Mouse (Mus musculus) left cerebral cortex, adult 18-20 months (tissue): ENCODE results near the gene B830017H08Rik. TPM values are rescaled to one million over a fixed set of nuclear protein-coding genes. Genes with fewer than 3 reads are reported as not detected.
A peak's percentile ranks its signal among the peaks of the same experiment; 100 is the strongest.

ENCODE experiments used
- DNase-seq, 2 experiments: peaks; one replicate each; pipeline ENCODE4 v3.0.0; 2021 to 2022; ENCODE audit warnings: low spot score in 2 of 2, mixed read lengths in 1 of 2
- total RNA-seq, 2 experiments: library from RNA; stranded (reverse); gene quantifications; 2 replicates each; pipeline ENCODE4 v1.2.3; 2021

B830017H08Rik gene
- total RNA-seq, 2 experiments from 2014 or later: 2.9 to 3.6 TPM

DNA sequence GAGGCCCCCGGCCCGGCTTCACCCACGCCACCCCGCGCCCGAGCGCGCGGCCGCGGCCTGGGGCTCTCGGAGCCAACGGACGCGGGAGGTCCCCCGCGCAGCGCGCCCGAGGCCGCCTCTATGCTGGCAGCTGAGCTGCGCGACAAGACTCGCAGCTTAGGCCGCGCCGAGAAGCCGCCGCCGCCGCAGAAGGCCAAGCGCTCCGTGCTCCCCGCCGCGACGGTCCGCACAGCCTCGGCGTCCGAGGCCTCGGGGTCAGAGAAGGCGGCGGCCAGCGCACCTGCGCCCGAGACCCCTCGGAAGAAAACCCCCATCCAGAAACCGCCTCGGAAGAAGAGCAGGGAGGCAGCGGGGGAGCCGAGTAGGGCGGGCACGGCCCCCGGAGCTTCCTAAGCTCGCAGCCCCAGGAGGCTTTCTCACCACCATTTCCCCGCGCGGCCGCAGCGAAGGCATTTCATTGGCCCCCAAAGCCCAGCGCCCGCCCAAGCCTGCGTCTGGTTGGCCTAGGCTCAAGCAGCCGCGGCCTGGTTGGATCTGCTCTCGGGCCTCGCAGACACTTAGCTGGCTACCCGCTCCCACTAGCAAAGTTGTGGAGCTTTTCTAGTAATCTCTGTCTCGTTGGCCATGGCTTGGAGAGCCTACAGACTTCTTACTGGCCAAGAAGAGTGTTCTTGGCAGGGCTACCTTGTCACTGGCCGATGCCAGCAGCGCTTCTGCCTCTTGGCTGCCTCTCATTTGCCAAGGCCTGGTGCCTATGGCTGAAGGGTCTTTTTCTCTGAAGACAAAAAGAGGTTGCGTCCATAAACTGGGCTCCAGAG is 25.5 kb upstream of the B830017H08Rik start:
- peak; percentile 82 to 90 for DNase-seq

DNA sequence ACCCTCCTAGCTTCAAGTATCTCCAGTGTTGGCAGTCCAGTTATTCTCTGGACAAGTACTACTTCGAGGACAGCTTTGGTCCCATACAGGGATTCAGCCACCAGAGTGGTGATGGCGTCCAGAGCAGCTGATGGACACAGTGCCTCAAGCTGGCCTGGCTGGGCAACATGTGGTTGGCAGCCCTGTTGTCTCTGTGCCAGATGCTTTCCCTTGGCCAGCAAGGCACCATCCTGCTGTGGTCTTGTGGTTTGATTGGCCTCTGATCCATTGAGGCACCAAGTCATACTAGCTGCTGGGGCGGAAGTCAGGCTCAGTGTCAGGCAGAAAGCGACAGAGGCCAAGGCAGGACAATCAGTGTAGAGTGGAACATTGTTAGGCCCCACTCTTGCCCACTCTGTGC is 23.8 kb upstream of the B830017H08Rik start:
- DNase-seq: no peak

DNA sequence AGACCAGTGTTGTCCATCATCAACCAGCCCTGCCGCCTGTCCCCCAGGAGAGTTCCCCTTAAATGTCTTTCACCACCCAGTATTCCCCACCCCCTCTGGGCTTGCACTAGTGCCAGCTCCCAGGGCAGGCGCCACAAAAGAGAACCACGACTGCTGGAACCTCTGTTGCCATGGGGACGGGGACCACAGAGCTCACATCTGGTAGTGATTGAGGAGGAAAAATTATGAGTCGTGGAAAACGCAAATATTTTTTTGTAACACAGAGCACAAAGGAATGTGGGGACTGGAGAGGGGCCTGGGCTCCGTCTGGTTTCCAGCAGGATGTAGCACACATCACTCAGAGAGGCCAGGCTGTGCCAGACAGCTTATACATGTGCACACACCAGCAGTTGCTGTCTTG is 23.2 kb upstream of the B830017H08Rik start:
- no peak for DNase-seq

DNA sequence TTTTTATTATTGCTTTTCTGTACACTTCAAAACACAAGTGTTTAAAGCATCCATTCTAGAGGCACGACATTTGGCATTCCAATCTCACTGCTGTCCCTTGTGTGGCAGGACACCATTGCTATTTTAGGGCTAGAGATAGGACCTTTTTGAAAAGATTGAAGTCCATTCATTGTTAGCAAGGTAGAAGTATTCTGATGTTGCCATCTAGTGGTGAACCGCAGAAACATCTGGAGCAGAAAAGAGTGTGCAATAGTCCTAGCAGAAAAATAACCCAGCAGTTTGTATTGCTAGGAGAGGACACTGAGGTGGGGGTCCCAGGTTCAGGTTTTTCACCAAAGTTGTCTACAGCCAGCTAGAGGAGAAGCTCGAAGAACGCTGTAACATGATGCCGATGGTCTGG is 20.8 kb upstream of the B830017H08Rik start:
- DNase-seq: no peak

DNA sequence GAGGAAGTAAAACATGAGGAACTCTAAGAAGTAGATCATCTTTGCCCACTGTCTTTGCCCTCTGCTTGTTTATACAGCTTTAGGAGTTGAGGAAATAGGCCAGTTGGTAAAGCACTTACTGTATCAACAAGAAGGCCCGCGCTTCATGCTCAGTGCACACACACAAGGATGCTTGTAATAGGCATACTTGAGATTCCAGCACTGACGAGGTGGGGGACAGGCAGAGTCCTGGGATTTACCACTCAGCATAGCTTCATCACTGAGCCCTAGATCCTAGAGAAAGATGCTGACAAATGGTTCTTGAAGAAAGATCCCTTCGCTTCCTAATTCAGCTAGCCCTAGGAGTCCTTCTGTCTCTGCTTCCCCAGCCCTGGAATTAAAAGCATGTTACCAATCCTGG is 19.7 kb upstream of the B830017H08Rik start:
- no peak for DNase-seq

DNA sequence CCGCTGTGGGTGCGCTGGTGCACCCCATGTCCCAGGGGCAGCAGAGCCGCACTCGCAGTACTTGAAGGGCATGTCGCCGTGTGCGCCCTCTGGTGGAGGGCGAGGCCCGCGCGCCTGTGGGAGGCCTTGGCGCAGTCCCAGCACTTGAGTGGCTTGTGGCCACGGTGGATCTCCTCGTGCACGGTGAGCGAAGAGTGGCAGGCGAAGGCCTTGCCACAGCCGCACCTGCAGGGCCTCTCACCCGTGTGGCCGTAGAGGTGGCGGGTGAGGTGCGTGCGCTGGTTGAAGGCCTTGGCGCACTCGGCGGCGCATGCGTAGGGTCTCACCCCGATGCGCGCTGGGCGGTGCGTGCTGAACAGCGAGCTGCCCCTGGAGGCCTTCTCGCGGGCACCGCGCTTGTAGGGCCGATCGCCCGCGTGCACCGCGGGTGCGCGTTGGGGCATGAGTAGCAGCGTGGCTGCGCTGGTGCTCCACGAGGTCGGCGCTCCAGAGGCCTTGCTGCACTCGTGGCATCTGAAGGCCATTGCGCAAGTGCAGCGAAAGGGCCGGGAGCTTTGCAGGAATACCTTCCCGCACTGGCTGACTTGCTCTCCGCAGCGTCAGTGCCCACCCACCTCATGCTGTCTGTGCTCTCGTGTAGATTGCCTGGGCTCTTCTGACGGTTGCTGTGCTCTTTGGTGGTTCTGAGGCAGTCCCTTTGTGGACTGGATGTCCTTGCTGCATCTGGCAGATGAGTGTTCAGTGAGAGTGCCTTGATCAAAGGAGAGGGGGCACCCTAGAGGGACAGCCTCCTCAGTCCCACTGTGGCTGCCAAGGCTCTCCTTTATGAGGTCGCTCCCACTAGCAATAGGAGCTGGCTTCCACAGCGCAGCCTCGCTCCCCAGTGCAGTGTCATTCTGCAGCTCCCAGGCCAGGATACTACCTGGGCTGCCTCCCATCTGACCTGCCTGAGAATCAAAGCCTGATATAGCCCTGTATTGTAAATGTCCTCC is 17.2 kb upstream of the B830017H08Rik start:
- peak; percentile 43 to 55 for DNase-seq

DNA sequence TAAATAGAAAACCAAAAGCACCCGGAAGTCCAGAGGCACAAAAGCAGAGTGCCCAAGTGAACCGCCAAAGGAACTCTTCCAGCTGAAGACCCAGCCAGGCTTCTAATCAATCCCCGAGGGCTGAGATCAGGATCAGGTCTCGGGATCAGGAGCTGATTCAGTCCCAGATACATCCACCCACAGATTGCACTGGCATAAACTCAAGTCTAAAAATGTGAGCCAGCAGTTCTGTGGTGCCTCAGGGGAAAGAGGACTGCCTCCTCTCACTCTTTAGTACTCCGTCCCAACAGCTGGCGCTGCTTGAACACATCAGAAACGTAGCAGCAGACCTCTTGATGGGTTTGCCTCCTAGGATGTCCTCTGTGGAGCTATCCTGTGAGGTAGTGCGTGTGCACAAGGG is 16.4 kb upstream of the B830017H08Rik start:
- DNase-seq: no peak

DNA sequence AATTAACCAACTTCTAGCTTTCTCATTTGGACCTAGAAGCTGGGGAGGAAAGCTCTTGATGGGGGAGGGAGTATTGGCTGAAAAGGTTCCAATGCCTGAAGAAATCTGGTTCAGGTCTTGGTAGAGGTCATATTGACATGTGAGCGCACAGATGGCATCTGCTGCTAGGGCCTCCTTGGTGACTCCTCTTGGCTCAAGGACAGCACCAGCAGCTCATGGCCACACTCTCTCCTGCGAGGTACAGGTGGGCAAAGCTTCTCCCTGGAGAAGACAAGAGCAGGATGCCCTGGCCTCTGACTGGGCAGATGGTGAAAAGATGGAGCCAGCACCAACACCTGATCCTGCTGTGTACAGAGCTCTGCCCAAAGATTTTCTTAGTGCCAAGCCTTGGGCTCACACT is 6.4 kb upstream of the B830017H08Rik start:
- DNase-seq: no peak

DNA sequence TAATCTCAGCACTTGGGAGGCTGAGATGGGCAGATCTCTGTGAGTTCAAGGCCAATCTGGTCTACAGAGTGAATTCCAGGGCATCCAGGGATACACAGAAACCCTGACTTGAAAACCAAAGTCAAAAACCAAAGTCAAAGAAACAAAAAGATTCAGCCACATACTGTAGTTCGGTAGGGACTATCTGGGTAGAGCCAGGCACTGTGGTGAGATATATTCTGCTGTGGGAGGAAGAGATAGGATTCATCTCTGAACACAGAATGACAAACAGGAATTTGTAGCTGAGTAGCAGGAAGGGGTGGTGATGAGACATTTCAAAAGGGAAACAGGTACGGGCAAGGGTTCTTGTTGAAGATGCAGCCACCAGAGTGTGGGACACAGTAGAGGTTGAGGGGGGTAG is 4.7 kb upstream of the B830017H08Rik start:
- no peak for DNase-seq

DNA sequence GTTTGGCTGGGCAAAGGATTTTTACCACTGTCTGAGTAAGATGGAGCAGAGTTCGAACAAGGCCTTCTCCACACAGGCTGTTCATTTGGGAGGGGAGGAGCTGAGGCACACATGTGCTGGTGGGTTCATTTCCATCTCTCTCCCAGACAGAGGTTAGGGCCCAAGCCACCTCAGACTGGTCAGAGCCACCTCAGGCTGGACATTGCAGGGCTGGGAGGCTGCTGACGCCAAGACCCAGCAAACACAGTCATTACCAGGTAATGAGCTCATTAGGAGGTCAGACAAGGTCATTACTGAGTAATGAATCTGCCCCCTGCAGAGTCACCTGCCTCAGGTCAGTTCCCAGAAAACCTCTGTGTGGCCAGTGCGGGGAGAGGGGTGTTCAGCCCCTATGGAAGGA is 4.1 kb upstream of the B830017H08Rik start:
- DNase-seq: no peak

DNA sequence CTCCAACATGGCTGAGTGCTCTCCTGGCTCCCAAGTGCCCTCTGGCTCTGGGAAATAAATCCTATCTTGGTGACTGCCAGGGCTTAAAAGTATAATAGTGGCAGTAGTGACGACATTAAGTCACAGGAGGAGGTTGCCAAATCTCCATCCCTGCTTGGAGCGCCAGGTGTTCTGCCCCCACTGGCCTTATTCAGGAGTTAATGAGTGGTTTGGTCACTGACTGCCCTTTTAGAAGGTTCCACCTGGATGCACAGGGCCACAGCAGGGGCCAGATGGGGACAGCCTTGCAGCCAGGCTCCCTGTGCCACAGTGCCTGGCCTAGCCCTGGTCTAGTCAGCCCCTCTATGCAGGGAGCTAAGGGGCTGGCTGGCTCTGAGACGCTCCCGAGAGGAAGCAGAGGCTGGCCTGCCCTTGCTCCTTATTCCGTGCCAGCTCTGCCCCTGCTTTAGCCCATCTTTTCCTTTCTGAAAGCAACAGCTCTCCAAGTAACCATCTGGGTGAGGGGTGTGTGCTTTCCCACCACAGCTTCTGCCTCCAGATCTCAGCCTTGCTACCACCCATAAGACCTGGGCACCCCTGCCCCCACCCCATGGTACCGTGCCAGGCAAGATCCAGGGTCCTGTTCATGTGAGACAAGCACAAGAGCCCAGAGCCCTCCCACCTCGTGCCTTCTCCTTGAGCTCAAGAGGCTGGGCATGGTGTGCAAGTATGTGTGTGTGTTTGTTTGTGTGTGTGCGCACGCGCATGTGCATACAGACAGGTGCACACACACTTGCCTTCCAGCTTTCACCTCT is 2.3 kb upstream of the B830017H08Rik start:
- no peak for DNase-seq

DNA sequence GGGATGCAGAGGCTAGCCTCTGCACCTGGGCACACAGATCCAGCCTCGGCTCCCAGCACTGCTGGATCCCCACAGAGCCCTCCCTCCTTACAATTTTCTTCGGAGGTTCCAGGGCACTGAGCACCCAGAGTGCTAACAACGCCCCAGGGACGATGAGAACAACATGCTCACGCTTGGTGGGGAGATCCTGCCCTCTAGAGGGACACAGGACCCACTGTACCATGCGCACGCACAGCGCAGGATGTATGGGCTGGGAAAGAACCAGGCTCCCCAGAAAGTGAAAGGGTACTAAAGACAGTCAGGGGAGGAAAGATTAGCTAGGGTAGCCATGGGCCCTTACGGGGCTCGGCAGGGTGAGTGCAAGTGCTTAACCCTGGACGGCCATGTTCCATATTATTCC is 1.1 kb upstream of the B830017H08Rik start:
- no peak for DNase-seq

DNA sequence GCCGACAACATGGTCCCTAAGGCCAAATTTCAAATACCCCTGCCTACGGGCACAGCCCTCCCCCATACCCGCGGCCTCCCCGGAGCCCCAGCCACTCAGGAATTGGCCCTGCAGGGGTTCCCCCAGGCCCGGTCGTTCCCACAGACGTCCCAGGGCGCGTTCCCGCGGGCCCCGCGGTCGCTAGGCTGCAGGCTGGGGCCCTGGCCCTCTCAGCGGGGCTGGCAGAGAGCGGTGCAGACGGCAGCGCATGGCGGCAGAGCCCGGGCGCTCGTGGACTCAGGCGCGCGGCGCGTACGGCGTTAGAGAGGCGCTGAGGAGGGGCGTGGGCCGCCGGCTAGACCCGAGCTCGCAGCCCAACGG is 380 bp downstream of the B830017H08Rik start:
- DNase-seq: peak; percentile 43 to 61

DNA sequence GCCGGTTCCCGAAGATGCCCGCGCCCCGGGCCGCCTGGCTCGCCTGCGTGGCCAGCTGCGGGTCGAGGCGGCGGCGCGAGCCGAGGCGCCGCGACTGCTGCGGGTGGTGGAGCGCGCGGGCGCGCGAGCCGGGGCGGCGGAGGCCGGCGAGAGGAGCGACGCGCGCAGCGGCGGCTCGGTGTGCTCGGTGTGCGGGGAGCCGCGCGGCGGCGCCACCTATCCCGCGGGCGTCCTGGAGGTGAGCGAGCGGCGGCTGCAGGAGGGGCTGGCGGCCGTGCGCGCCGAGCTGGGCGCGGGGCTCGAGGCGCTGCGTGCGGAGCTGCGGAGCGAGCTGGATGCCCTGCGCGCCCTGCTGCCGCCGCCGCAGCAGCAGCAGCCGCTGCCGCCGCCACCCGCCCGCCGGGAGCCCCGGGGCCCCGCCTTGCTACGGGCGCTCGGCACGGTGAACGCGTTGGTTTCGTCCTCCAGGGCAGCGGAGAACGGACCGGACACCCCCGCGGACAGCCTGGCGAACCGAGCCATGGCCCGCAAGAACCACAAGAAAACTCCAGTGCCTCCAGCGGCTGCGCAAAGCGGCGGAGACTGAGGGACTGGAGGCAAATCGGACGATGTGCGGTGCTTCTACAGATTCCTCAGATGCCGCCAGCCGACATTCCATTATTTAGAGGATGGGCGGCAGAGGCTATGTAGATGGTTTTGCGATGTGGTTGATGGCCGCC is 919 bp downstream of the B830017H08Rik start:
- DNase-seq: peak; percentile 47 to 73

DNA sequence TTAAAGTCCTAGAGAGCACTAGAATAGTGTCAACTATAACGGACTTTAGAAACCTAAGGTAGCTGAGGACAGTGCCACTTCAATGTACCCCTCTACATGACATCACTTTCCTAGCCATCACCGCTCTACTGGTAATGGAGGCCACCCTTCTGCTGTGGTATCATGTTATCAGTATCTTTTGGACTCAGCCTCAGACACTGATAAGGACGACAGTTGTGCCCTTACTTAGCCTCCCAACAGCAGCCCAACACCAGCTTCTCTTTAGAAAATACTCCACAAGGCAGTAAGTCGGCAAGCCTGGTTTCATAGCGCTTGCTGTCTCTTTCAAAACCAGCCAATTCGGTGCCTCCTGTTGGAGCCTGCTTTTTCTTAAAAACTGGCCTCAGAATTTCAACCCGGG is 1.6 kb downstream of the B830017H08Rik start:
- no peak for DNase-seq

DNA sequence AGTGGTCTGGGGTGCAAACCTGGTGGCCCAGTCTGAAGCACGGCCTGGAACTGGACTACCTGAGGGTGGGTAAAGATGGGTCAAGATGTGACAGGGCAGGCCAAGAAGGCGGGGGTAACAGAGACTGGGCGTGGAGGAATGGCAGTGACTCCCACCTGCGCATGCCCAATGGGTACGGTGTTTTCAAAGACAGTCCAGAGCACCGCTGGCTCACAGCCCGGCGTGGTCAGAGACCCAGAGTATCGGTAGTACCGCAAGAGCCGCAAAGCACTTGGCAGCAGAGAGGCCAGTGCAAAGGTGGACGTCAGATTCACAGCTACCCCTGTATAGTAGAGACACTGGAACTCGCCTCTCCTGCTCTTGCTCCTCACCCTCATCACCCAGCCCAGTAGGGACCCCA is 2.6 kb downstream of the B830017H08Rik start:
- DNase-seq: no peak

DNA sequence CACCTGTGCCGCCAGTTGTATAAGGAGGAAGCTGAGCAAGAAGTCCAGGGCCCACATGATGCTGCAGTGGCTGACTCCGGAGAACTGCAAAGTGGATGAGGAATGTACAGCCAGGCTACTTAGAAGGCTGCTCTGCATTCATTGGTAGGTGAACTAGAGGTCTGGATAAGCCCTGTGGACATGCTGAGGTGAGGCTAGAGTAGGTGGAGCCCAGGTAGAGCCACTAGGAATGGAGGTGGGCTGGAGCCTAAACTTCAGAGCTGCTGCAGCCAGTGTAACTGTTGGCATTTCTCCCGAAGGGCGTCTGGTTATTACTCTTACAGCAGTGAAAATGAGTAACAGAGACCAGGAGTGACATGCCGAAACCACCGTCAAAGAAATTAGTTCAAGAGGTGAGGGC is 5.1 kb downstream of the B830017H08Rik start, which contains the start of gene Car15:
Gene Car15, minus strand, starts transcription at position 314 of the 400 bp plus-strand sequence.
- no peak for DNase-seq

DNA sequence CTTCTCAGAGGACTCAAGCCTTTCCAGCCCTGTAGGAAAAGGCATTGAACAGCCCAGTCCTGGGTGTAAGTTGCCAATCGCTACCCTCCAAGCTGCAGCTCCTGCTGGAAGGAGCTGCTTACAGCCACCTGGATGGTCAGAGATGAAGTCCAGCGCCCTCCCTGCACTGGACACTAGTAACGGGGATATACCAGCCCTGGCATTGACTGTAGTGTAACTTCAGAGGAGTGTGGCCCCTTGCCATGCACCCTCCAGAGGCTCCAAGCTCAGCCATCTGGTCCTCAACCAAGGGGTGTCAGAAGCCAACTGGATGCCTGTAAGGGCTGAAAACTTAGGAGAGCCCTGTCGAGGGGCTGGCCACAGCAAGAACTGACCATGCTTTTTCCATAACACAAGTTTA is 7.1 kb downstream of the B830017H08Rik start:
- DNase-seq: no peak

DNA sequence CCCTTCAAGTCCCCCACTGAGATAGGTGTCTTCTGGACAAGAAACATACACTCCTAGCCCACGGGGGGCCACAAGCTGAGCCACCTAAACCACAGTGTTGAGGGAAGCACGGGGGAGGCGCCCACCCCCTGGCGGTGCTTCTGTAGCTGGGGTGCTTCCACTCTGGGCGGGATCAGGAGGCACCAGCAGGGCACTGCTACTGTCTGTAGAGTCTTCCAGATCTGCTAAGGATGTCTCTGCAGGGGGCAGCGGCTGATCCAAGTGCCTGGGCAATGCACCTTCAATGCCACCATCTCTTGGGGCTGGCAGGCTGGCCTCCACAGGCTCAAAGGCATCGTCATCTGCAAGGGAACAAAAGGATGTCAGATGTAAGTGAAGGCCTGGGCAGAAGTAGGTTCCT is 9.5 kb downstream of the B830017H08Rik start:
- DNase-seq: no peak

DNA sequence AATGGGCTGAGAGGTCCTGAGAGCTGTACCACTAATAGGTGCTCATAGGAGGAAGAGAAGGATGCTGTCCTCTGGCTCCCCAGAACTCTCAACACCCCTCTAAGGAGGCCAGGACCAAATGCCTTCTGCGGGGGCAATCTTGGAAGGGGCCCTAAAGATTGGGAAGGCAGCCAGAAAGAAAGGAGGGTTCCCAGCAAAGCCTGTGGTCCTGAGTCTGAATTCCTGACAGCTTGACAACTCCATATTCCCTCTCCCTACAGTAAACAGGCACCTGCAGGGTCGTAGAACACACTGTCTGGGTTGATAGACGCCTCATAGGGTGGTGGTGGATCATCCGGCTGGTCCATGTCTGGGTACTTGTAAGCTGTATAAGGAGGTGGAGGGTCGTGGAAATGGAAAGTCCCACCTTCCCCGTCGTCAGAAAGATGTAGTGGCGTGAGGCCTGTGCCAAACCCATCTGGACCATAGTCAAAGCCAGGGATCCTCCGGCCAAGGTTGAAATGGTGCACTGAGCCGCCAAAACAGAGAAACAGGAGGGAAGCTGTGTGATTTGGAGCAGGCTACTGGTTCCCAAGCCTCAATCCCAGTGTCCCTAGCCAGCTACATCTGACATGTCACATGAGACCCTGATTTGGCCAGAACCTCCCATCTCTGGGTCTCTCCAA is 10.9 kb downstream of the B830017H08Rik start:
- DNase-seq: no peak
